Mouse (Mus musculus): Measurements from ENCODE around the gene Rdh19. TPM values are rescaled to one million over a fixed set of nuclear protein-coding genes. Genes with fewer than 3 reads are reported as not detected.

The Rdh19 gene
- polyA plus RNA-seq, 1 experiment from 2014 or later = not detected

- no peak for DNase-seq (ENCODE audit: low spot score)
Measured at GRCm38 (mm10) chr10:127879155-127879688, 29.5 kb downstream of the Rdh19 start.

GRCm38 (mm10) chr10:127881041-127881440 lies 31.3 kb downstream of the Rdh19 start:
- DNase-seq (ENCODE audit: low spot score) = no peak

- no peak for DNase-seq (ENCODE audit: low spot score)
Measured at GRCm38 (mm10) chr10:127886551-127886950, 36.8 kb downstream of the Rdh19 start.

- DNase-seq (ENCODE audit: low spot score) = no peak
Measured at GRCm38 (mm10) chr10:127886971-127887370, 37.2 kb downstream of the Rdh19 start.

- DNase-seq (ENCODE audit: low spot score) = no peak
Measured at GRCm38 (mm10) chr10:127888605-127889004, 38.9 kb downstream of the Rdh19 start, which contains the start of gene Rdh7. Rdh7 (minus strand) TSS chr10:127888817.

GRCm38 (mm10) chr10:127891481-127891880 lies 41.8 kb downstream of the Rdh19 start:
- DNase-seq (ENCODE audit: low spot score) = no peak

GRCm38 (mm10) chr10:127893163-127894022 lies 43.7 kb downstream of the Rdh19 start:
- DNase-seq (ENCODE audit: low spot score) = peak; percentile 55

GRCm38 (mm10) chr10:127896705-127897104 lies 47.0 kb downstream of the Rdh19 start:
- no peak for DNase-seq (ENCODE audit: low spot score)

GRCm38 (mm10) chr10:127897506-127897905 lies 47.8 kb downstream of the Rdh19 start:
- no peak for DNase-seq (ENCODE audit: low spot score)

- no peak for DNase-seq (ENCODE audit: low spot score)
Measured at GRCm38 (mm10) chr10:127898218-127898617, 48.5 kb downstream of the Rdh19 start, which contains the start of gene Sdr9c7. Sdr9c7 (plus strand) TSS chr10:127898518.

- no peak for DNase-seq (ENCODE audit: low spot score)
Measured at GRCm38 (mm10) chr10:127899783-127900182, 50.1 kb downstream of the Rdh19 start.

- DNase-seq (ENCODE audit: low spot score) = no peak
Measured at GRCm38 (mm10) chr10:127901751-127902150, 52.0 kb downstream of the Rdh19 start.

GRCm38 (mm10) chr10:127903116-127903515 lies 53.4 kb downstream of the Rdh19 start:
- DNase-seq (ENCODE audit: low spot score) = no peak

GRCm38 (mm10) chr10:127904718-127905446 lies 55.2 kb downstream of the Rdh19 start:
- DNase-seq (ENCODE audit: low spot score) = no peak

GRCm38 (mm10) chr10:127906138-127906537 lies 56.4 kb downstream of the Rdh19 start:
- DNase-seq (ENCODE audit: low spot score) = no peak

- DNase-seq (ENCODE audit: low spot score) = no peak
Measured at GRCm38 (mm10) chr10:127907386-127907951, 57.7 kb downstream of the Rdh19 start.

Other genes with a start within 250 kb of the Rdh19 start
- 8.0 and 8.6 TPM in 2 replicates for gene Lrp1, start 228.8 kb upstream of the Rdh19 start, polyA plus RNA-seq (2015; fragmentation: Nextera tagmentation; extraction: Ambion mirVana)
- gene Stat6, start 206.9 kb upstream of the Rdh19 start, polyA plus RNA-seq (2015; fragmentation: Nextera tagmentation; extraction: Ambion mirVana) = 38.4 and 47.9 TPM in 2 replicates
- 10.6 and 10.9 TPM in 2 replicates for gene Nemp1, start 183.0 kb upstream of the Rdh19 start, polyA plus RNA-seq (2015; fragmentation: Nextera tagmentation; extraction: Ambion mirVana)
- 9.2 and 10.0 TPM in 2 replicates for gene Nab2, start 181.4 kb upstream of the Rdh19 start, polyA plus RNA-seq (2015; fragmentation: Nextera tagmentation; extraction: Ambion mirVana)
- gene Myo1a, start 144.8 kb upstream of the Rdh19 start, polyA plus RNA-seq (2015; fragmentation: Nextera tagmentation; extraction: Ambion mirVana) = 0.62 and 0.68 TPM in 2 replicates
- 3.1 and 3.9 TPM in 2 replicates for gene Tac2, start 125.5 kb upstream of the Rdh19 start, polyA plus RNA-seq (2015; fragmentation: Nextera tagmentation; extraction: Ambion mirVana)
- 1.3 and 1.7 TPM in 2 replicates for gene Zbtb39, start 110.4 kb upstream of the Rdh19 start, polyA plus RNA-seq (2015; fragmentation: Nextera tagmentation; extraction: Ambion mirVana)
- 0.90 and 1.1 TPM in 2 replicates for gene Gpr182, start 98.2 kb upstream of the Rdh19 start, polyA plus RNA-seq (2015; fragmentation: Nextera tagmentation; extraction: Ambion mirVana)
- 0.03 TPM in 1 of 2 replicates, not detected in the other for gene Rdh1, start 90.2 kb upstream of the Rdh19 start, polyA plus RNA-seq (2015; fragmentation: Nextera tagmentation; extraction: Ambion mirVana)
- 0.09 TPM in 1 of 2 replicates, not detected in the other for gene Rdh16f1, start 90.1 kb upstream of the Rdh19 start, polyA plus RNA-seq (2015; fragmentation: Nextera tagmentation; extraction: Ambion mirVana)
- not detected in 2 replicates for gene Rdh9, start 73.5 kb upstream of the Rdh19 start, polyA plus RNA-seq (2015; fragmentation: Nextera tagmentation; extraction: Ambion mirVana)
- gene Rdh16, start 48.8 kb upstream of the Rdh19 start, polyA plus RNA-seq (2015; fragmentation: Nextera tagmentation; extraction: Ambion mirVana) = 0.05 TPM in 1 of 2 replicates, not detected in the other
- 0.10 TPM in 1 of 2 replicates, not detected in the other for gene Rdh16f2, start 16.5 kb downstream of the Rdh19 start, polyA plus RNA-seq (2015; fragmentation: Nextera tagmentation; extraction: Ambion mirVana)
- gene Rdh7, start 38.9 kb downstream of the Rdh19 start, polyA plus RNA-seq (2015; fragmentation: Nextera tagmentation; extraction: Ambion mirVana) = not detected in 2 replicates
- 0.33 and 0.39 TPM in 2 replicates for gene Sdr9c7, start 48.6 kb downstream of the Rdh19 start, polyA plus RNA-seq (2015; fragmentation: Nextera tagmentation; extraction: Ambion mirVana)
- gene Hsd17b6, start 157.7 kb downstream of the Rdh19 start, polyA plus RNA-seq (2015; fragmentation: Nextera tagmentation; extraction: Ambion mirVana) = 0.16 and 0.22 TPM in 2 replicates
- gene Prim1, start 165.2 kb downstream of the Rdh19 start, polyA plus RNA-seq (2015; fragmentation: Nextera tagmentation; extraction: Ambion mirVana) = 89.6 and 98.8 TPM in 2 replicates
- 829 and 868 TPM in 2 replicates for gene Naca, start 185.6 kb downstream of the Rdh19 start, polyA plus RNA-seq (2015; fragmentation: Nextera tagmentation; extraction: Ambion mirVana)
- 401 and 422 TPM in 2 replicates for gene Ptges3, start 209.0 kb downstream of the Rdh19 start, polyA plus RNA-seq (2015; fragmentation: Nextera tagmentation; extraction: Ambion mirVana)
- 2,017 and 2,181 TPM in 2 replicates for gene Atp5b, start 233.3 kb downstream of the Rdh19 start, polyA plus RNA-seq (2015; fragmentation: Nextera tagmentation; extraction: Ambion mirVana)
- gene Baz2a, start 241.6 kb downstream of the Rdh19 start, polyA plus RNA-seq (2015; fragmentation: Nextera tagmentation; extraction: Ambion mirVana) = 21.5 and 27.5 TPM in 2 replicates

Data from thymus, postnatal 0 days (tissue).